Mouse (Mus musculus) cerebellum, adult 9-11 months (tissue): ENCODE measurements around the gene Tmem35b.
"Not testable (repeated sequence)": the region's sequence is repeated elsewhere in the genome, so short reads cannot be mapped to it uniquely, and the experiment has no call there.

ENCODE experiments used
- DNase-seq: peaks from one replicate; pipeline ENCODE4 v3.0.0; 2022

The Tmem35b gene

GRCm38 (mm10) chr4:127123391-127123790, at the start of gene Tmem35b:
TSS of gene Tmem35b (plus strand) at chr4:127123691.
- DNase-seq = no peak

DNA sequence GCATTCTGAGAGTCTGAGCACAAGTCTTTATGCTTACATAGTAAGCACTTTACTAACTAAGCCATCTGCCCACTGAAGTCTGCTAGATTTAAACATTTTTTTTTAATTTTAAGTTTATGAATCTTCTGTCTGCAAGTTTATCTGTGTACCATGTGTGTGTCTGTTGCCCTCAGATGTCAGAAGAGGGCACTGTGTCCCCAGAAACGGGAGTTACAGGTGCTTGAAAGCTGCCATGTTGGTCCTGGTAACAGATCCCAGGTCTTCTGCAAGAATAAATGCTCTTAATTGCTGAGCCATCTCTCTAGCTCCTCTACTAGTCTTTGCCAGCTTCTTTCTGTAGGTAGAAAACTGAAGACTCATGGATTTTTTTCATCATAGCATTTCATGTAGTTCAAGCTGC, 48.6 kb upstream of the Tmem35b start:
- no peak for DNase-seq

- DNase-seq = peak; percentile 96
Measured at GRCm38 (mm10) chr4:127076875-127077548, 46.5 kb upstream of the Tmem35b start, which contains the start of gene Zmym6. TSS of gene Zmym6 (plus strand) at chr4:127077383.

GRCm38 (mm10) chr4:127080806-127081205, 42.7 kb upstream of the Tmem35b start:
- DNase-seq = no peak

DNA sequence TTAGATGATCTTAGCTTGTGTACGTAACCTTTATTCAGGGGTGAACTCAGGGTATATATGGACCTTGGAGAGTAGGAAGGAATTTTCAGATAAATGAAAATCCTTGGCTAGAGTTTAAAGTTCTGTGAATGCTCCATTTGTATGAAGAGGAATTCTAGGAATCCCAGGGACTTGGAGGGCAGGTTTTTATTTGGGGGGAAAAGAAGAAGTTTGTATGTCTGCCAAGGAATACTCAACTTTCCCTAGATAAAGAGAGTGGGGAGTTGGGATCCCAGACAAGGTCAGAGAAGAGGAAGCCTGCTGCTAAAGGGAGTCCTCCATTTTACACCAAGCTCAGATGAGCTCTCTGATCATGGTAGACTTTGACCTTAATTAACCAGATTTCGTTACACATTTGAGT, 40.4 kb upstream of the Tmem35b start:
- DNase-seq = no peak

DNA sequence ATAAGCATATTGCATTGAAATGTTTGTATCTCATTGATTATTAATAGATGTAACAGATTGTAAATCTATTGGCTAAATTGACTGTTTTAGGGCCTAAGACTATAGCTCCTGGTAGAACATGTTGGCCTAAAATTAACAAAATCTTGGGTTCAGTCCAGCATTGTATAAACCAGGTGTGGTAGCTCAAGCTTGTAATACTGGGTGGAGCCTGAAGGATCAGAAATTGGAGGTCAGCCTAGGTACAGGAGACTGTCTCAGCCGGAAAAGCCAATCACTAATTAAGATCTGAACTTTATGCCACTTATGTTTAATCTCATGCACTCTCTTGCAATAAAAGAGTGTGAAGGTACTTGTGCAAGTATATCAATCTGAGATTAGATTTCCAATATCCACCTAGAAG, 37.7 kb upstream of the Tmem35b start:
- DNase-seq = no peak

DNA sequence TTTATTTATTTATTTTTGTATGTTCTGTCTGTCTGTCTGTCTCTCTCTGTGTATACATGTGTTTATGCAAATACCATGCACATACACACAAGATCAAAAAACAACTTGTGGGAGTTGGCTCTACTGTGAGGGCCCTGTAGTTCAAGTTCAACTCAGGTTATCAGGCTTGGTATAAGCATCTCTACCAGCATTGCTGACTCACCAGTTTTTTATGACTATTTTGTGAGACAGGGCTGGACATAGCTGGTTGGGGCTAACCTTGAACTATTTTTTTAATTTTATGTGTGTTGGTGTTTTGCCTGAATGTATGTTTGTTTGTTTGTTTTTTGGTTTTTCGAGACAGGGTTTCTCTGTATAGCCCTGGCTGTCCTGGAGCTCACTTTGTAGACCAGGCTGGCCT, 32.3 kb upstream of the Tmem35b start:
- DNase-seq = no peak

GRCm38 (mm10) chr4:127095090-127095489, 28.4 kb upstream of the Tmem35b start:
- no peak for DNase-seq

- DNase-seq = not testable (repeated sequence)
Measured at GRCm38 (mm10) chr4:127099552-127099951, 23.9 kb upstream of the Tmem35b start.

DNA sequence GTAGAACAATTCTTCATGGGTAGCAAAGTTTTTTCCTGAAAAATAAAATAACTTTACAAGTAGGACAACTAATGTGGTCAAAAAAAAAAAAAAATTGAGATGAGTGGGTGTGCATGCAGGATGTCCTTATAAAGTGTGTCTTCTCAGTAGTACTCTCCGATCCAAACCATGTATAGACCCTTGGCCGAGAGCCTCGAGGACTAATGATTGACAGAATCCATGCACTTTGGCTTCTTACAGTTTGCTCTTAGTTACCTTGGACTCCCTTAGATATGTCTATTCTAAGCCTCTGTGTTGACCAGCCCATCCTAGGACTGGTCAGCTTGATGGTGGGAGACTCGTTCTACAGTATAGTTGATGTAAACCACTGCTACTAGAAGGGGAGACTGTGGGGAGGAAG, 15.9 kb upstream of the Tmem35b start:
- no peak for DNase-seq

DNA sequence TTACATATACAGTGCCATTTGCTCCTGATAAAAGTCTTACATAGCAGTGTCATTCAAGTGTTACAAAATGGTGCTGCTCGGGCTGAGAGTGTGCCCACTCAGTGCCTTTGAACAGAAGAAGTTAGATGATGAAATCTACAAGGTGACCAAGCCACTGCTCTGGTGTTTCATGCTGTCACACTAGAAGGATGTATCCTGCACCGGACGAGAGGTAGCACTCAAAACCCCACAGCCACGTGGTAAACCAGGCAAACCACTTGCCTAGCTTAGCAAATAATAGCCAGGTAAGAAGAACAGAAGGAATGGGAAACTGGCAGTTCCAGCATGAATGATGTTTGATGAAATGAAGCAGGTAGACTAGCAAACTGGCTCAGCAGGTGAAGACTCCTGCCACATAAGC, 12.9 kb upstream of the Tmem35b start:
- no peak for DNase-seq

DNA sequence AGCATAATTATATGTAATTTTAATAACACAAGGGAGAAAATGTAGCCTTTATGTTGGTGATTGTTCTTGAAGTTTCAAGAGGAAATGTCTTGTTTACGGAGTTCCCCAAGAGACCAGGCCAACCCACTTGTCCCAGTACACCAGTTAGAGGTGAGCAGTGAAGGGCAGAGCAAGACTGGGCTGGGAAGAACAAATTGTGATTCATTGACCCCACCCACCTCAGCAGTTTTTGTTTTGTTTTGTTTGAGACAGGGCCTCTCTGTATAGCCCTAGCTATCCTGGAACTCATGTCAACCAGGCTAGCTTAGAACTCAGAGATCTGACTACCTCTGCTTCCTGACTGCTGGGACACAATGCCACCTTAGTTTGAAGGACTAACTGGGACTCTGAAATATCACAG, 840 bp downstream of the Tmem35b start:
- DNase-seq = no peak

DNA sequence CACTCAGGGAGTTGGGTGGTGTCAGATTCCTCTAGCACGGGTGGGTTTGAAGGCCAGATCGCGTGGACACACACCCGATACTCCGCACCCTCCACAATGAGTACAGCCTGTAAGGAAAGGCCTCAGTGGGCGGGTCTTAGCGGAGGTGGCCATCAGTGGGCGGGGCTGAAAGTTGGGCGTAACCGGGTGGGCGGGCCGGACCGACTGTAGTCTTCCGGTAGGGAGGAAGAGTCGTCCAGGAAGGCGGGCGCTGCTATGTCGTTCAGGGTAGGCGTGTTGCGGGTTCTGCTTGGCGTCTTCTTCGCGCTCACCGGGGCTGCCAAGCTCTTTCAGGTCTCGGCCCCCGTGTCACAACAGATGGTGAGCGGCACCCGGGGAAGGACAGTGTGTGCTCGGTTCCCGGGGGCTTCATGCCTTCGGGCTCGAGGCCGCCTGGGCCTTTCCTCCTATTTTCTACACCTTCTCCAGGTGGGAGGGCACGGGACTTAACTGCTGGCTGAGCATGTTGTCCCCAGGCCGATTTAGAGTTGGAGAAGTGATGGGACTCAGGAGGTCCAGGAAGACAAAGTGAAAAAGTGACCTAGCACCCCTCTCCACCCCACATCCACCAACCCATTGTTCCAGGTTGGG, 2.5 kb downstream of the Tmem35b start:
- DNase-seq = peak; percentile 79

- no peak for DNase-seq
Measured at GRCm38 (mm10) chr4:127134687-127135086, 11.2 kb downstream of the Tmem35b start.

DNA sequence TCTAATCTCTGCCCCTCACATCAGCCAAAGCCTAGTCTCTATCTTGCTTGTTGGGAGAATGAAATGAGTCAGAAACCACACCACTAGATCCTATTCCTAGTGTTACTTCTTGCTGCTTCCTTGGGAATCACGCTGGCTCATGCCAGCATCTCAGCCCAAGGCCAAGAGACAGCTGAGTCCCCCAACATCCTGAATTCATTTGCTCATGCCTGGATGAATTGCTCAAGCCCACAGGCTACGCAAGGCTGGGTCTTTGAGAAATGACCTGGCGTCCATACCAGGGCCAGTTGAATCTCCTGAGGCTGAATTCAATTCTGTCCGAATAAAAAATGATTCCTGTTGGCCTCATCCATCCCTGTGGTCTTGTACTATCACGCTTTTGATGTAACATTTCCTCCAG, 14.1 kb downstream of the Tmem35b start:
- no peak for DNase-seq

- DNase-seq = no peak
Measured at GRCm38 (mm10) chr4:127138486-127138885, 15.0 kb downstream of the Tmem35b start.

GRCm38 (mm10) chr4:127150031-127150430, 26.5 kb downstream of the Tmem35b start:
- no peak for DNase-seq

DNA sequence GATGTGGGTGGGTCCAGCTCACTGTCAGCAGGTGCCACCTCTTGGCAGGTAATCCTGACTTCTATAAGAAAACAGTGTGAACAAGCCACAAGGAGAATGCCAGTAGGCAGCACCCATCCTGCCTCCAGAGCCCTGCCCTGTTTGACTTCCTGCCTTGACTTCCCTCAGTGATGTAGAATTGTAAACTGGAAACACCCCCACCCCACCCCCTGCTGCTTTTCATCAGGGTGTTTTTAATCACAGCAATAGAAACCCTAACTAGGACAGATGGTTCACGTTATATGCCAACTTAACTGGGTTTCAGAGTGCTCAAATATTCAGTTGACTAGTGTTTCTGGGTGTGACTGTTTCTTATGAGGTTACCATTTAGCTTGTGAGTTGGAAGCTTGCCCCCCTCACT, 29.9 kb downstream of the Tmem35b start:
- no peak for DNase-seq

DNA sequence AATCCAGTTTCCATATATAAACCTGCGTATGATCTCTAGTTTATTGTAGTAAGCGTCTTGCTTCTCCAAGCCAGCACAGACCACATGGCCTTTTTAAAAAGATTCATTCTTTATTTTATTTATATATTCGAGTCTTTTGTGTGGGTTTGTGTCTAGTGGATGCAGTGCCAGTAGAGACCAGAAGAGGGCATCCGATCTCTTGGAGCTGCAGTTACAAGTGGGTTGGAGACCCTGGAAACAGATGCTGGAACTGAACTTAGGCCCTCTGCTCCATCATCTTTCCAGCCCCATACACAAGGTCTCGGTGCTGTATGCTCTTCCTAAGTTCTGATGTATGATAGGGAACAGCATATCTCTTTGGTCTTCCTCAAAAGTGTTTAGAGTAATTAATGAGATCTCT, 32.3 kb downstream of the Tmem35b start:
- no peak for DNase-seq

DNA sequence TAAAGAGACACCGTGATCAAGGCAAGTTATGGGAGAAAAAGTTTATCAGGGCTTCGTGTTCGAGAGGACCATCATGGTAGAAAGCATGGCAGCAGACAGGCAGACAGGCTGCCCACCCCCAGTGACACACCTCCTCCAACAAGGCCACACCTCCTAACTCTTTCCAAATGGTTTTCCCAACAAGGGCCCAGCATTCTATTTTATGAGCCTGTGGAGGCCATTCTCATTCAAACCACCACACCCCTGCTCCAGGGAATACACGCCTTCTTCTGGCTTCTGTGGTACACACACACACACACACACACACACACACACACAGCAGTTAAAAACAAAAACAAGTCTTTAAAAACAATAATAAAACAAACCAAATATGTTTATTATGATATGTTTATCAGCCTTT, 34.3 kb downstream of the Tmem35b start:
- DNase-seq = no peak

DNA sequence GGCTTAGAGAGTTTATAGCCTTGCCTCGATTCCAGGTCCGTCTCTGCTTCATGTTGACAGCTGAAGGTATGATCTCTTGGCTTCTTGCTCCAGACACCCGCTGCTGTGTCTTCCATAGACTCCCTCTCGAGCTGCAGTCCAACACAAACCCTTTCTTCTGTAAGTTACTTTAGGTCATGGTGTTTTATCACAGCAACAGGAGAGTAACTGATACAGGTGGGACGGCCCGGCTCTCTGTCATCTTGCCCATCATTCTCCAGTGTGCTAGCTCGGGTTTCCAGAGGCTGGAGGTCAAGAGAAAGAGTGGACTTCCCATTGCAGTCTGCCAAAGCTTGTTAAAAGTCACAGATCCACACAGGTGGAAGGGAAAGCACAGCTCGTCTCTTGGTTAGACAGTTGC, 40.4 kb downstream of the Tmem35b start:
- no peak for DNase-seq

DNA sequence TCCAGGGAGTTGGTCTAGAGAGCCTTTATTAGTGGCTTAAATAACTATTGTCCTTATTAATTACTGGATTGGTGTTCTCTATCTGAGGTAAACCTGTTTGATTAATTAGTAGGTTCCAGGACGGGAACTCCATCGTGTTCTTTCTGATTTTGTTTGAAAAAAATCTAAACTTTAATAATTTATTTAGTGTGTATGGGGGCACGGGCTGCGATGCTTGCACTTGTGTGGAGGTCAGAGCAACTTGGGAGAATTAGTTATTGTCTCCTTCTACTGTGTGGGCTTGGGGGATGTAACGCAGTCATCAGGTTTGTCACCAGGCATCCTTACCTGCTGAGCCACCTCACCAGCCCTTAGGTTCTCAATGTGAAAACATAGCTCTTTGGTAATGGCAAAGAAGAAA, 43.6 kb downstream of the Tmem35b start:
- DNase-seq = peak; percentile 22

DNA sequence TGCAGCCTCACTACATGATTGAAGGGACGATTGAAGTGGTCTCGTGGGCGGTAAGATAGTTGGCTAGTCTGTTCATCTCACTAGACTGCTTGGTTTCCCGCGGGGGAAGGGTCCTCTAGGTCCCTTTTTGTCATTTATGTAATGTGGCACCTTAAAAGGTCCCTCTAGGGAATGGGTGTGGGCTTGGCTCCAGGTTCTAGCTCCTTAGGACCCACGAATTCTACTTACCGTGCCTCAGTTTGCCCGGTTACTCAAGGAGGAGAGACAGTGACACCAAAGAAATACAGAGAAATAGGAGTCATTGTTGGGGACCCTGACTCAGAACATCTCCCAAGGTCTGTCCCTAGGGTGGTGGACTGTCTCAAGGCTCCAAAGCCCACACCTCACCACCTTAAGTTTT, 44.2 kb downstream of the Tmem35b start:
- DNase-seq = peak; percentile 59

DNA sequence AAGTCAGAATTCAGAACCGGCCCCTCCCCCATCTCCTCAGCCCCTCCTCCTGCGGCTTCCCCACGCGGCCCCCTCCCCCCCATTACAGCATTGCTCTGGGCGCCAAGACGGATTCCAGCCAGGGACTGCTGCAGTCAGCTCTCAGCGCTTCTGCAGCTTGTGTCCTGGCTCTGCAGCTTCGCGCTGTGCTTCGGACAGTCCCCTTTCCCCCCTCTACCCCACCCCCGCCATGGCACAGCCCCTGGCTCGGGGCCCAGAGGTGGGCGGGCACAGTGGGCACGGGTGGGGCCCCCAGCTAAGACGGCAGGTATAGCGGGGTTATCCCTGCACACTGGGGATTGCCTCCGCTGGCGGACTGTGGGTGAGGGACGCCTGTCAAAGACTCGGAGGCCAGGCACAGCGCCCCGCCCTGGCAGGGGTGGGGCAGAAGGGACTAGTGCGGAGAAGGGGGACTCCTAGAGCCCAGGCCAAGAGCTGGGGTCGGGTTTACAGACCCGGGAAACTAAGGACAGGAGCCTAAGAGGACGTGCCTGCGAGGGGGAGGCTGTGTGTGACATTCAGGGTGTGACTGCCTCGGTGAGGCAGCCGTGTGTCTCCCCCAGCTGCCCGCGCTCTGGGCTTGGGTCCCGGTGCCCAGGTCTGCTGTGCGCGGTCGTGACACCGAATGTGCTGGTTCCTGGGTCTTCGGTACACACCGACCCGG, 44.9 kb downstream of the Tmem35b start:
- peak; percentile 90 for DNase-seq
